Mouse (Mus musculus) liver, embryonic 15.5 days (tissue): ENCODE data around the gene Spag5. TPM values are rescaled to one million over a fixed set of nuclear protein-coding genes. Genes with fewer than 3 reads are reported as not detected.

Experiments used
- ATAC-seq: fragments of 200-750 bp; cut with Nextera tagmentation; 2 replicates; pipeline ENCODE4 v1.8.0; 2017; ENCODE audit warnings: moderate number of reproducible peaks, mild to moderate bottlenecking, moderate library complexity; ENCODE audit not compliant: insufficient read depth
- H3K27ac ChIP-seq: fragments of 300-500 bp; sonication (generic); replicated peaks from 2 replicates; pipeline ENCODE4 v1.5.1; 2015; ENCODE audit warnings: mild to moderate bottlenecking, inconsistent platforms
- H3K27me3 ChIP-seq: fragments of 300-500 bp; sonication (generic); 2 replicates; pipeline ENCODE4 v1.6.1; 2015; ENCODE audit warnings: mild to moderate bottlenecking, inconsistent platforms
- H3K36me3 ChIP-seq: fragments of 300-500 bp; sonication (generic); replicated peaks from 2 replicates; pipeline ENCODE4 v1.6.1; 2015; ENCODE audit warnings: moderate library complexity, mild to moderate bottlenecking, inconsistent platforms
- H3K4me1 ChIP-seq: fragments of 300-500 bp; sonication (generic); replicated peaks from 2 replicates; pipeline ENCODE4 v1.6.1; 2015; ENCODE audit warnings: inconsistent platforms
- H3K4me2 ChIP-seq: fragments of 300-500 bp; sonication (generic); 2 replicates; pipeline ENCODE4 v1.6.1; 2015; ENCODE audit warnings: moderate library complexity, mild to moderate bottlenecking, inconsistent platforms
- H3K4me3 ChIP-seq: fragments of 300-500 bp; sonication (generic); replicated peaks from 2 replicates; pipeline ENCODE4 v1.5.1; 2015; ENCODE audit warnings: mild to moderate bottlenecking, inconsistent platforms
- H3K9ac ChIP-seq: fragments of 300-500 bp; sonication (generic); 2 replicates; pipeline ENCODE4 v1.6.1; 2015; ENCODE audit warnings: moderate library complexity, mild to moderate bottlenecking, inconsistent platforms
- H3K9me3 ChIP-seq: fragments of 300-500 bp; sonication (generic); replicated peaks from 2 replicates; pipeline ENCODE4 v1.6.1; 2016; ENCODE audit warnings: inconsistent platforms
- WGBS: fragments of 180-500 bp; shearing (Covaris S2); methylation state at CpG from one replicate; pipeline ENCODE4 v1.1.7; 2015; ENCODE audit warnings: mixed read lengths; ENCODE audit not compliant: insufficient replicate concordance; 5-methylcytosine and 5-hydroxymethylcytosine counted together
- polyA plus RNA-seq: library from polyadenylated mRNA; unstranded; fragments of >200 nt; fragmentation: Nextera tagmentation; extraction: Ambion mirVana; gene quantifications from 2 replicates; pipeline ENCODE4 v1.2.1, GENCODE M21; 2015

Gene Spag5
- polyA plus RNA-seq, 1 experiment from 2014 or later, result 34.8 TPM

- peaks cover 14% of the 10 kb centered on the region for H3K4me1 ChIP-seq
- no peak overlapping the region for H3K9ac ChIP-seq
- 23% methylated on average over 4 of the region's 4 CpGs for WGBS
- no peak overlapping the region for H3K4me3 ChIP-seq
- H3K9me3 ChIP-seq, result no peaks in the 10 kb centered on the region
- ATAC-seq, result no peak
- H3K27ac ChIP-seq, result no peak overlapping the region
- H3K4me2 ChIP-seq, result no peak overlapping the region
- H3K36me3 ChIP-seq, result no peaks in the 10 kb centered on the region
- H3K27me3 ChIP-seq, result no peaks in the 10 kb centered on the region
Measured at GRCm38 (mm10) chr11:78355471-78356238, 54.3 kb downstream of the Spag5 start.

DNA sequence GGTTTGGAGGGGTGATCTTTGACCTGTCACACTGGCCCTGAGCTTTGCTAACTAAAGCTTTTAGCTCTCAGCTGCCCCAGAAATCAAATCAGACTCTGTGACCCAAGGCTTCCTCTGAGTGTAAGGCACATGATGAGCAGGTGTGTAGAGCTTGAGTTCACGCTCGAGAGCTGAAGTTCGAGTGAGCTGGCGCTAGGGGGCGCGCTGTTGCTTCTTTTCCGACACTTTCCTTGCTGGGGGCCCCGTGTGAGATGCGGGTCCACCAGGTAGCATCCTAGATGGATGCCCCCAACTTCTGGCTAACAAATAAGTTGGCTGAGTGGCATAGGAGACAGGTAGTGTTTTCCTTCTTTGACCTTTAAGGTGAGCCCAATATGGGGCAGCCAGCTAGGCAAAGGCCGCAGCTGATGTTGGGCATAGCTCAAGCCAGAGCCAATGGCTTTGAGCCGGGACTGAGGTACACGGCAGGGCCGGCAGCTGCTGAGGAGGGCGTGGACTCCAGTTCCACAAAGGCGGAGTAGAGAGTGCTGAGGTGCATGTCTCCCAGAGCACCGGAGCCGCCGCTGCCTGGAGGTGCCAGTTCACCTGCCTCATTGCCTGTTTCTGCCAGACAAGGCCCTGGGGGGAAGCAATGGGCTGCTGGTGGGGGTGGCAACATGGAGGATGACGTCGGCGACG is 57.1 kb downstream of the Spag5 start:
- WGBS, result 23% methylated on average over 22 of the region's 22 CpGs
- Histone ChIP-seq H3K27me3 (no peaks in the 10 kb centered on the region), H3K9me3 (no peaks in the 10 kb centered on the region), H3K27ac (no peak overlapping the region), H3K9ac (no peak overlapping the region), H3K36me3 (no peaks in the 10 kb centered on the region), H3K4me3 (no peak overlapping the region), H3K4me1 (peaks cover 14% of the 10 kb centered on the region), H3K4me2 (no peak overlapping the region)
- no peak for ATAC-seq

GRCm38 (mm10) chr11:78360125-78360788 is 58.9 kb downstream of the Spag5 start:
- 9% methylated on average over 13 of the region's 13 CpGs for WGBS
- Histone ChIP-seq H3K9ac (no peak overlapping the region), H3K9me3 (no peaks in the 10 kb centered on the region), H3K4me1 (peaks cover 23% of the 10 kb centered on the region), H3K27ac (no peak overlapping the region), H3K27me3 (no peaks in the 10 kb centered on the region; the same call in 1 of the 2 replicates), H3K4me2 (peak overlapping the region; percentile 74), H3K36me3 (no peaks in the 10 kb centered on the region), H3K4me3 (peak overlapping the region; percentile 53)
- ATAC-seq, result peak; percentile 69

- ATAC-seq, result no peak
Measured at GRCm38 (mm10) chr11:78360789-78361131, 59.4 kb downstream of the Spag5 start.

GRCm38 (mm10) chr11:78363309-78364007 is 62.1 kb downstream of the Spag5 start:
- H3K9me3 ChIP-seq, result no peaks in the 10 kb centered on the region
- ATAC-seq, result no peak
- no peak overlapping the region for H3K4me3 ChIP-seq
- no peaks in the 10 kb centered on the region for H3K36me3 ChIP-seq
- no peak overlapping the region for H3K27ac ChIP-seq
- H3K4me1 ChIP-seq, result peaks cover 18% of the 10 kb centered on the region
- H3K9ac ChIP-seq, result no peak overlapping the region
- 52% methylated on average over 13 of the region's 13 CpGs for WGBS
- H3K4me2 ChIP-seq, result no peak overlapping the region
- no peaks in the 10 kb centered on the region; the same call in 1 of the 2 replicates for H3K27me3 ChIP-seq

More at GRCm38 (mm10) chr11:78360789-78361131, 59.4 kb downstream of the Spag5 start:
- Histone ChIP-seq H3K4me2 (peak overlapping the region; percentile 74; the same call in 1 of the 2 replicates), H3K27me3 (no peaks in the 10 kb centered on the region; the same call in 1 of the 2 replicates), H3K36me3 (no peaks in the 10 kb centered on the region), H3K4me1 (peaks cover 23% of the 10 kb centered on the region), H3K9ac (no peak overlapping the region), H3K27ac (no peak overlapping the region), H3K4me3 (peak overlapping the region; percentile 53; the same call in 1 of the 2 replicates), H3K9me3 (no peaks in the 10 kb centered on the region)
- WGBS, result 63% methylated on average over 2 of the region's 2 CpGs

DNA sequence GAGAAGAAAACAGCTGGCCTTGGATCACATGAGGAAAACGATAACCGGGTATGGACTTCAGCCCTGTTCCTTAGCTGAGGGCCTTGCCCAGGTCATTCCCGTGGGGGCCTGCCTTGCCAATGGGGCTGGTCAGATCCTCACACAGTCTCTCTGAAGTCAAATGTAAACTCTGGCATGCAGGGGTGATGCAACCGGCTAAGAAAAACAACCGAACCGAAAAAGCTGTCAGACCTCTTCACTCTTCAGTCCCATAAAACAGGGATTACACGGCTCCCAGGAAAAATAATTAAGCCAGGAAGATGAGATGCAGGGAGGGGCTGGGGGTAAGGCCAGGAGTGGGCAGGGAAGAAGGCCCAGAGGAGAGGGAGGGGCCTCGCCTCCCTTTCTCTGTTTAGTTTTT is 62.8 kb downstream of the Spag5 start:
- no peak overlapping the region for H3K27ac ChIP-seq
- H3K4me3 ChIP-seq, result no peak overlapping the region
- no peak for ATAC-seq
- no peaks in the 10 kb centered on the region for H3K9me3 ChIP-seq
- no peak overlapping the region for H3K9ac ChIP-seq
- H3K27me3 ChIP-seq, result no peaks in the 10 kb centered on the region; the same call in 1 of the 2 replicates
- H3K4me2 ChIP-seq, result no peak overlapping the region
- H3K4me1 ChIP-seq, result peaks cover 15% of the 10 kb centered on the region
- WGBS, result 47% methylated on average over 8 of the region's 8 CpGs
- H3K36me3 ChIP-seq, result no peaks in the 10 kb centered on the region

- Histone ChIP-seq H3K36me3 (no peaks in the 10 kb centered on the region), H3K4me1 (peaks cover 9% of the 10 kb centered on the region), H3K9me3 (no peaks in the 10 kb centered on the region), H3K4me3 (no peak overlapping the region), H3K9ac (no peak overlapping the region), H3K27ac (no peak overlapping the region), H3K27me3 (no peaks in the 10 kb centered on the region; the same call in 1 of the 2 replicates), H3K4me2 (no peak overlapping the region)
- WGBS, result 77% methylated on average over 15 of the region's 15 CpGs
- ATAC-seq, result no peak
Measured at GRCm38 (mm10) chr11:78367456-78368225, 66.3 kb downstream of the Spag5 start.

DNA sequence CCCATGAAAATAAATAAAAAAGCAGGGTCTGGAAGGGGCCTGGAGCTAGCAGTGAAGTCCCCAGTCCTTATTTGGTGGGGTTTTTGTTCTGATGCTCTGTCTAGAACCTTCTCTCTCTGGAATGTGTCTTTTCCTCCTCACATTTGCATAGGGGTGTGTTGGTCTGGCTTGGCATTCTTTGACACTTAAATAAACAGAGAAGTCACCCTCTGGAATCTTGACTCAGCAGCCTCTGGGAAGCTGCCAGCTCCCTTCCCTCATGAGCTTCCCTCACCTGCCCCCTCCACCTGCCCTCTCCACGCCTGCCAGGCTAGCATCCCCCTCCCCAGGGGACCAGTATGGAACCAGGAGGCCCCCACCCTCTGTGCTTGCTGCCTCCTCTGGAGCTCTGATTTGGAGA is 69.1 kb downstream of the Spag5 start:
- whole genome bisulfite sequencing, result 41% methylated on average over 1 of the region's 1 CpGs
- Histone ChIP-seq H3K9ac (no peak overlapping the region), H3K4me1 (no peaks in the 10 kb centered on the region), H3K4me3 (no peak overlapping the region), H3K36me3 (no peaks in the 10 kb centered on the region), H3K27ac (no peak overlapping the region), H3K4me2 (no peak overlapping the region), H3K9me3 (no peaks in the 10 kb centered on the region), H3K27me3 (no peaks in the 10 kb centered on the region; the same call in 1 of the 2 replicates)
- ATAC-seq, result no peak

DNA sequence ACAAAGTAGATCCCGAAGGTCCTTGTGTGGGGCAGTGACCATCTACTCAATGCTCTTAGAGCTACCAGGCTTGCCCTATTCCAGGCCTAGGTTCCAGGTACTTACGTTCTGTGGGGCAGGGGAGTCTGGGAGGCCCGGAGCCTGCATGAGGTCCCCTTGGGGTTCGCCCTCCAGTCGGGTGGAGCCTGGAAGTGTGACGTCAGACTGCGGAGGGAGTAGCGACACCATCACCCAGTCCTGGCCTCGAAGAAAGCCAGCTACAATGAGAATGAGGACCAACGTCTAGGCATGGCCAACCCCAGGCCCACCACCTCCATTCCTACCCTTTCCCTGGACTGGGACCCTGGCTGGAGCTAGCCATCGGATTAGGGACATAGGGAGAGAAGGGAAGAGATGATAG is 70.4 kb downstream of the Spag5 start:
- 70% methylated on average over 11 of the region's 11 CpGs for WGBS
- Histone ChIP-seq H3K27ac (no peak overlapping the region), H3K4me1 (no peaks in the 10 kb centered on the region), H3K9me3 (no peaks in the 10 kb centered on the region), H3K9ac (no peak overlapping the region), H3K4me3 (no peak overlapping the region), H3K27me3 (no peaks in the 10 kb centered on the region), H3K4me2 (no peak overlapping the region), H3K36me3 (no peaks in the 10 kb centered on the region)
- ATAC-seq, result no peak
